Mouse (Mus musculus) heart, postnatal 4 days (tissue): Measurements from ENCODE around the gene Gm3045. TPM values are rescaled to one million over a fixed set of nuclear protein-coding genes. Genes with fewer than 3 reads are reported as not detected.

Source experiments
- DNase-seq: peaks from one replicate; pipeline ENCODE4 v3.0.0; 2021
- total RNA-seq, 2 experiments: library from RNA; stranded (reverse); gene quantifications; 2 replicates each; pipeline ENCODE4 v1.2.3; 2021

Gm3045 gene
- total RNA-seq, 2 experiments from 2014 or later: not detected

DNA sequence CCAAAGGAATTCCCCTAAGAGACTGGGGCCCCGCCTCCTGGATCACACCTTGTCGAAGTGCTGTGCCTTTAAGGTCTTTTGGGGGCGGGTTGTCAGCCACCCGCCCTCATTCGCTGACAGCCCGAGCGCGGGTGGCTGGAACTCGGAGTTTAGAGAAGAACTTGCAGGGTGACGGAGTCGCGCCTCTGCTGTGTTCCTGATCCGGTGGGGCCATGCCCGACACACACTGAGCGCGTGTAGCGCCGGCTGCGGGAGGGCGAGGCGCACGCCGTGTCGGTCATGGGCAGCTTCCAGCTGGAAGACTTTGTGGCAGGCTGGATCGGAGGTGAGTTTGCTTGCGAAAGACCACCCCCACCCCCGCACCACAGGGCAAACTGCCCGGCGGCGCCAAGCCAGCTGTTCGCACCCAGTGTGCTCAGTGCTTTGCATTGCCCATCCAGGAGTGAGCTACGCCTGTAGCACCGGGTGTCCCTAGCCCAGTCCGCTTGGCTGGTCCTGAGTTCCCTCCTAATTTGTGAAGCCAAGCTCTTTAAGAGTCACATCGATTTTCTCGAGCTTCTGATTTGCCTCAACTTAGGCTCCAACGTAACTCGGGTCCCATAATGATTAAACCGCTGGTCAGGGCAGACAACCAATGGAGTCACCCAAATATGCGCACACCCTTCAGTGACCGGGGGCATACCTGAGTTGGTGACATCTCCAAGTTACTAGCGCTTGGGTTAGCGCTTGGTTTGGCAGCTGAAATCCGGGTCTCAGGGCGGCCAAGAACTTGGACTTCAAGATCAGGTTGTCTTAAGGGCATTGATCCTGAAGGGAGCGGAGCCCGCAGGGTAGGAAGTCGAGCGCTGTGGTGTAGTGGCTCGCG is 12.0 kb downstream of the Gm3045 start, which contains the start of gene Slc25a48:
Gene Slc25a48, plus strand, starts transcription at position 145 of the 865 bp plus-strand sequence.
- DNase-seq: peak; percentile 27

DNA sequence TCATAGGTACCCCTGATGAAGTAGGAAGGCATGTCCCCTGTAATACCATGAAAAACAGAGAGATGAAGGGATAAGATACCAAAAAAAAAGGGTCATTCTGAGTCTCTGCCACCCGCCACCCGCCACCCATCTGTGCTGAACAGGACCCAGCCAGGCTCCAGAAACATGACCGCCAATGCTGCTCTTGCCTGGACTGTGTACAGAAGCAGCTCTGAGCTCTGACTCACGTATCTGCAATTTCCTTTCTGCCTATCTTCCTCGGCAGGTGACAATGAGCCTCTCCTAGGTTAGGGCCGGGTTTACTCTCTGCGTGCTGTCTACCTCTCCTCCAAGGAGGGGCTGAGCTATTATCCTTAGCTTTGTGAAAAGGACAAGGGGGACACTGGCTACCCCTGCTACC is 17.0 kb downstream of the Gm3045 start:
- no peak for DNase-seq

DNA sequence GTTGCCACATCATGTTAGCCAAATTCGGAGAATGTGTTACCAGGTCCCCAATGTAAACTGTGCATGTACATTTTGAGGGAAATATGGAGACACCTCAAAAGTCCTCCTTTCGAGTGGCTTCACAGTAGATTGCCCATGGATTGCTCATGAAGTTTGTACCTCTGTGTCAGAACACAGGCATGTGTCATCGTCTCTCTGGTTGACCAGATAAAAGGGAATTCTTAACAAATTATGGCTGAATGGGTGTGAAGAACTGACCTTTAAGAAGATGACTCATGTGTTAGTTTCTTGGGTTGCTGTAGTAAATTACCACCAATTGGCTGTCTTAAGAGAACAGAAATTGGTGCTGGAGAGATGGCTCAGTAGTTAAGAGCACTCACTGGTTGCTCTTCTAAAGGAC is 17.7 kb downstream of the Gm3045 start:
- no peak for DNase-seq

DNA sequence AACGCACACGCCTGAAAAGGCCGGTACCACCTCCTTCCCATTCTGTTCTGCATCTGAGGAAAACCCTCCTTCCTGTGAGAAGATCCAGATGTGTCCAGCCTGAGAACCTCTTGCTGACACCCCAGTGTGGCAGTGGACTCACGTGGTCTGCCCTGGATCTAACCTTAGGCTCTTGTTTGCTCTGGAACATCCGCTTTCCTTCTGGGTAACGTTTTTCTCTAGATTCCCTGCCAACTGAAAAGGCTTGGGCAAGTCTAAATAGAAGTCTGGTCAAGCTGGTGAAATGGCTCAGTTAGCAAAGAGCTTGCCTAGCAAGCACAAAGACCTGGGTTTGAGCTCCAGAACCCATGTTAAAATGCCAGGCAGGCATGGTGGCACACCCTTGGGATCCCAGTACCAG is 18.6 kb downstream of the Gm3045 start:
- DNase-seq: no peak

DNA sequence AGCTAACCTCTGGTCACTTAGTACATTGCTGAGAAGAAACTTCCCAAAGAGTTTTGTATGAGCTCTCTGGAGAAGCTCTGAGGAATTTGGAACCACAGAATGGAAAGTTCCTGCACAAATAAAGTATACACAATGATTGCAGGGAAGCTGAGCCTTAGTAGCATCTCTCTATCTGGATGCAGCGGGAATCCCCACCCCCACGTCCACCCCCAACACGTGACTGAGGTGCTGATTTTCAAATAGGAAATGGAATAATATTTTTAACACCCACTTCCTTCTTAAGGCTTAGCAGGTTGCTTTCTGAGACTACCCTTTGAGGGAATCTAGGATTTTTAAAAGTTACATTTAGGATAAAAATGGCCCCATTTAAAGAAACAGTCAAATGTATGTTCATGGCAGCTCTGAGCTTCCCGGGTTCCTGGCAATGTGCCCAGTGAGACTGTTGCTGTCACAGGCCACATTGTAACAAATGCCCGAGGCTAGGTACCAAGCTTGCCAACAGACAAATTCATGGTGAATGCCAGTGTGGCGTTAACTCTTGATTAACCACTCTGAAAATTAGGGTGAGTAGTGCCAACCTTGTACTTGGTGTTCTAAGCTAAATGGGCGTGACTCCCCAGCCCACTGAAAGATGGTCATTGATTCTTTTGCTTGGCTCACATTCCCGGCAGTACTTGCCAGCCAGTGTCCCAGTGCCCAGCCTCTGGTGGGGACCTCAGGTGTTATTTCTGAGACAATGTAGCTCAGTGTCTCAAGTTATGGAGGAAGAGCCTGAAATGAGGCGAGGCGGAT is 23.0 kb downstream of the Gm3045 start:
- DNase-seq: peak; percentile 23

DNA sequence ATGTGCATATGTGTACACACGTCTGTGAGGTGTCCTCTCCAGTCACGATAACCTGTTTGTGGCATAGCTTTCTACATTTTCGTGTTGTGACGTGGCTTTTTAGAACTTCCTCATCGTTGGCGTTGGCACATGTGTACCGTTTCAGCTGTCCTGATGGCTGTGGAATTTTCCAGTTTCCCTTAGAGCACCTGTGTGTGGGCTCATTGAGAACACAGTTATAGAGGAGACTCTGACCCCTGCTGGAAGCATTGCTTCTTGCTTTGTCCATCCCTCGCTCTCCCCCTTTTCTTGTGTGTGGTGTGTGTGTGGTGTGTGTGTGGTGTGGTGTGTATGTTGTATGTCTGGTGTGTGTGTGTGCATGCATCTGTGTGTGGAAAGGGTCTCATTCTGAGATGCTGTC is 23.6 kb downstream of the Gm3045 start:
- DNase-seq: no peak

DNA sequence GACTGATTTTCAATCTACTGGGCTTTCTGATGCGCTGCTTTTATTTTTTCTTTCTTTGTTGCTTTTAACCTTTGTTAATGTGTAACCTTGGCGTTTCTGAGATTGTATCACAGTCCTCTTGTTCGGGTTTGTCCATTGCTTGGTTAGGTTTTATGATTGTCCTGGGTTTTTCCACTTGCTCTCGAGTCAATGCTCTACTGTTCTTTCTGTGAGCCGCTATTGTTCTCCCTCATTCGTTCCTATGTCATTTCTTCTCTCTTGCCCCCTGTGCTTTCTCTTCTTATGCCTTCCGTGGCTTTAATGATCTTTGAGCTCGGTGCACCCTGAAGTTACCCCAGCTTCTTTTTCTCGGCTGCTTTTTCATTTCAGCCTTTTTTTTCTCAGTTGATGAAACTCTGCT is 31.6 kb downstream of the Gm3045 start:
- no peak for DNase-seq

DNA sequence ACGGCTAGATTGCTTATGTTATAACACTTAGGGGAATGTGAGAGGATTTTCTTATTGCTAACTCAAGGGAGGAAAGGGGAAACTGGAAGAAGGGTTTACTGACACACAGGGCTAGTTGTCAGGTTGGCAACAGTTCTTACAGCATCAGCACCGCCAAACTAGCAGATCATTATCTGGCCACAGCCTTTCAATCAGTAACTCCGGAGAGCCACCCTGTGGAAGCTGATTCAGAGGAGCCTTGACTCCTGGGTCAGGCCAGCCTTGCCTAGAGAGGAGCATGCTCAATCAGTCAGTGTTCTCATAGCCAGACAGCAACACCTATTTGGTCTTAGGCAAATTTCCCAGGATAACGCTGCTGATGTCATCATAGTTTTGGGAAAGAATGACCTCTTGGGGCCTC is 35.1 kb downstream of the Gm3045 start:
- no peak for DNase-seq

DNA sequence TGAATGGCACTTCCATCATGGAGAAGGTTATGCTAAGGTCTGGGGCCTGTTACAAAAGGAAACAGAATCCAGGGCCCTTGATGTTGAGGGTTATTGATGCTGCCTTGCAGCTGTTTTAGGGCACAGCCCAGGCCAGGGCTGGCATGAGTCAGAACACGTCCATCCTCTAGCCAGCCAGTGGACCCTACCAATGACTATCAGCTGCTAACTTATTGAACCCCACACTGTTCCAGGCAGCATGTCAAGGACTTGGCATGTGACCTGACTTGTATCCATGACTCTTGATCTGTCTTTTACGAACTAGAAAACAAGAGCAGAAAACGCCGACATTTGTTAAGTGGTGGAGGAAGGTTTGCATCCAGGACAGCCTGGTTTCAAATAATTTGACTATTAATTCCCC is 36.4 kb downstream of the Gm3045 start:
- DNase-seq: no peak

DNA sequence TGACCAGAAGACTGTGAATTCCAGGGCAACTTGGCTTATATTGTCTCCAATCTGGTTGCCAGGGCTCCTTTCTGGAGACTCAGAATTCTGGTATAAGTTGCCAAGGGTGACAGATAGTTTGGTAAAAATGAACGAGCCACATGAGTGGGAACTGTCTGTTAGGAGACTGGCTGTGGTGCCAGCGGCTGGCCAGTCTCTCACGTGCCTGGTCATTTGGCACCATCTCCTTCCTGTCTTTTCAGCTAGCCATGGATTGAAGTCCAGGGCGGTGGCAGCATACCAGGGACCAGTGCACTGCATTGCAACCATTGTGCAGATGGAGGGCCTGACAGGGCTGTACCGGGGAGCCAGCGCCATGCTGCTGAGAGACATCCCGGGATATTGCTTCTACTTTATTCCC is 36.9 kb downstream of the Gm3045 start:
- no peak for DNase-seq

DNA sequence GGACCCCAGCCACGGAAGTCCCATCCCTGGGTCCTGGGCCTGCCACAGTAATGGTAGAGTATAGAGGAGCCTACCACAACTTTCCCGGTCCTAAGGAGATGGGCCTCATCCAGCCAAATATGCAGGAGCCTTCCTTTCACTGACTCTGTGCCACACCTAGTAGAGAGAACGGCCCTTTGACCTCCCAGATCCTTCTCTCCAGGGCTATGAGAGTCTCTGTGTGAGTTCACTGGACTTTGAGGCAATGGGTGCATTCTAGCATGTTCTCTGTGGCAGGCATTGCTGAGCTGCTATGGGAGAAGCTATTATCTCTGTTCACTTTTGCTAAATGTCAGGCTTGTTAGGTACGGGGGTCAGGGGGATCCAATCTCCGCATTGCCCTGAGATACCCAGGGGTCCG is 37.4 kb downstream of the Gm3045 start:
- DNase-seq: no peak

DNA sequence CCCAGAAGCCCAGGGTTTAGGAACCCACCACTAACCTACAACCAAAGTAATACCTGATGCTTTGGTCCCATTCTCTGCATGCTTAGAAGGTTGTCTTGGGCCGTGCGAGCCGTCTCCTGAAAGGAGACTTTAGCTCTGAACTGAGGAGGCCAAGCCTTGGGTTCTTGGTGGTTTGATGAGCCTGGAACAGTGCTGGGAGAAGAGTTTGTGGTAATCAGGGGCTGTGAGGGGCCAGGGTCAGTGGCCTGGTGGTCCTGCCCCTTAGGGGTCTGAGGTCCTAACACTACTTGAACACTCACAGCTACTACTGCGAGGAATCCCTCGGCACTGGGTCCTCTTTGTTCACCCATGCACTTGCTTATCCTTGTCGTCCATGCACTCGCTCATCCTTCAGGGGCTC is 41.4 kb downstream of the Gm3045 start:
- DNase-seq: no peak

DNA sequence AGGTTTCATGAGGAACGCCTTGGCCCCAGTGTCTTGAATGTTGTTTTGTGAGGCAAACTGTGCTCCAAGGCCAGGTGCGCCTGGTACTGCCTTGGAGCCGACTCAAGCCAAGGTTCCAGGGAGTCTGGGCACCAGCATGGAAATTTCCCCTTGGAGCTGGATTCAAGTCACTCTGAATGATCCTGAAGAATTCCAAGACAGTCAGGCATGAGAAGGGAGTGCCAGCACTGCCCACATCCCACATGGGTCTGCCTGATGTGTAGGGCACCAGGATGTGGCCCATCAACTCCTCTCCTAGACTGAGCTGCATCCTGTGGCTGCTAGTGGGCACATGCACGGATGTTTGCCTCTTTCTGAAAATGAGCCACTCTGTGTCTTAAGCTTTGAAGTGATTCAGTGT is 42.1 kb downstream of the Gm3045 start:
- DNase-seq: no peak

DNA sequence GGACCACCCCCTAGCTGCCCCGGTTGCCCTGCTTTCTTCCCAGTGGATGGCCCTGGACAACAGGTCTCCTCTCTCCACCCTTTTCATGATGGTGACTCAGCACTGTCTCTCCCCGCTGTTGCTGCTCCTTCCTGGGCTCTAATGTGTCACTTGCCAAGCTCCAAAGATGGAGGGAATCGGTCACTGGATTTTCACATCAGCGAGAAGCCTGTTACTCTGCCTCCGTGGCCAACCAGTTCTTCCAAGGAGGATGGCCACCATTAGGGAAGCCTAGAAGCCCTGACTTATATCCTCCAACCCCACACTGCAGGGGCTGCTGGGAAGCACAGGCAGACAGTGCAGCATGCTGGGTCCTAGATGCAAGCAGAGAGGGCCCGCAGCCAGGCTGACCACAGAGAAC is 44.8 kb downstream of the Gm3045 start:
- no peak for DNase-seq

DNA sequence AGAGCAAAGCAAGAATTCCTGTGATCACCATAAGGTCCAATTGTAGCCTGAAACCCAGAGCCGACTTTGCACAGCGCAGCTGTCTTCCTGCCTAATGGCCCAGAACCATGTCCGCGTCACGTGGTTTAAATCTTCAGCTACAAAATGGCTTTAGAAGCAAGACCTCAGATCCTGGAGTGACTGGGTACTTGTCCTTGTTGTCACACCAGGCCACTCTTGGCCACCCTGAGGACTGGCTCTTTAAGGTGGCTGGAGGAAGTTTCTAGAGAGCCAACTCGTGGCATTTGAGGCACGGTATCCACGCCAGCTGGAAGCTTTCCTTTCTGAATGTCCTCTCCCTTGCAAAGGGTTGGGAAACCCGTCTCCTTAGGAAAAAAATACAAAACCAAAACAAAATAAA is 45.6 kb downstream of the Gm3045 start:
- DNase-seq: no peak

DNA sequence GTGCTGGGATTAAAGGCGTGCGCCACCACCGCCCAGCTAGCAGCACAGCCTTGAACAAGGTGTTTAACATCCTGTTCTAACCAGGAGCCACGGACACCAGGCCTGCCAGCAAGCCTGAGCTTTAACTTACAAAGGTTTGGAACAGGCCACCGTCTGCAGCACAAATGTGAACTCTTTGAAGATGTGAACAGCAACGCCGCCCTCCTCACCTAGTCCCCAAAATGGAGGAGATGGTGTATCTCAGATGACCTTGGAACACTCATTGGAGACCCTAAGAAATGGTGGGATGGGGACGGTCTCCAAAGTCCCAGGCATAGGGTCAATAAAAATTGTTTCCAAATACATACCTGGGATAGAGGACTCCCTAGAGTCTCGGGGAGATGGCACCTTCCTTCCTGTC is 46.3 kb downstream of the Gm3045 start:
- DNase-seq: no peak

DNA sequence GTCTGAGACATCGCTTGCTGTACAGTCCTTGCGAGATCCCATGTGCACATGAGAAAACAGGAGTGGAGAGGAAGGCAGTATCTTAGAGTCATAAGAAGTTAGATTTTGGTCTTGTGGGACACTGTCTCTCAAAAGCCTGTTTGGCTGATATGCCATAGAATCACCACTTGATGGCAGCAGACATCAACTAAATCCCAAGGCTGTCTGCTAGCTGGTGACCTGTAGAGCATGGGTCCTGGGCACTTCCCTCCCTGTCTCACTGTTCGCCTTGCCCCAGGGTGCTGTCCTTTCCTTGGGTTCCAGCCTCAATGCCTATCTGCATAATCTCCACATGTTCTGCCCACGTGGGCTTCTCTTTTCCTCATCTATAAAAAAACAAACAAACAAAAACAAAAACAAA is 49.0 kb downstream of the Gm3045 start:
- peak; percentile 59 for DNase-seq

DNA sequence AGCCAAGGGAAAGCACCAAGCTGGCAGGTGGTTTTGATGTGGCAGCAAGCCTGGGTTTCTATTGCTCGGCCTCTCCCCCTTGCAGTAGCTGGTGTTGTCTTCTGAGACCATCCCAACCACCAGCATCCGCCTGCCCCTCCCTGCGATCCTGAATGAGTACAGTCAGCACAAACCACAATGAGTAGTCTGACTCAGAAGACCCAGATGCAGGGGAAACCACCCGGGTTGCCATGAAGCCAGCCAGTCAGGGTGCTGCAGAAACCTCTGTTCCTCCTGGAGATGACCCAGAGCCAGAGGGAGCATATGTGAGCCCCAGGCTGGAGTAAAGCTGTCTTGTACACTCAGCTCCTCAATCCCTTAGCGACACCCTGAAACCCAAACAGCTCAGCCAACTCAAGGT is 50.4 kb downstream of the Gm3045 start:
- no peak for DNase-seq

DNA sequence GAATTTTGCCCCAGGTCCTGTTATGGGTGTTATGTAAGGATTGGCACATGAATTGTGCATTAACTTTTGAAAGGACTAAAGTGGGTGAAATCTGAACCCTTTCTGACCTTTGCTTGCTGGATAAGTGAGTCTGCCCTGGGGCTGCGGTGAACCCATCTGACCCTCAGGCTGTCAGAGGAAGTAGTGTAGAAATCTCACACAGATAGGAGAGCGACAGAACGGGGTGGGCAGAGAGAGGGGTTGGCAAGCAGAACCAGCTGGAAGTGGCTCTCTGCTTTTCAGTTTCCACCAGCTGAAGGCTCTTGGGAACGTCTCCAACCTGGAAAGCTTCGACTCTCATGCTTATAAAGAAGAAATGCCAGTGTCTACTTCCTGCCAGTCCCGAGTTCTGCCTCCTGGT is 50.9 kb downstream of the Gm3045 start:
- no peak for DNase-seq

DNA sequence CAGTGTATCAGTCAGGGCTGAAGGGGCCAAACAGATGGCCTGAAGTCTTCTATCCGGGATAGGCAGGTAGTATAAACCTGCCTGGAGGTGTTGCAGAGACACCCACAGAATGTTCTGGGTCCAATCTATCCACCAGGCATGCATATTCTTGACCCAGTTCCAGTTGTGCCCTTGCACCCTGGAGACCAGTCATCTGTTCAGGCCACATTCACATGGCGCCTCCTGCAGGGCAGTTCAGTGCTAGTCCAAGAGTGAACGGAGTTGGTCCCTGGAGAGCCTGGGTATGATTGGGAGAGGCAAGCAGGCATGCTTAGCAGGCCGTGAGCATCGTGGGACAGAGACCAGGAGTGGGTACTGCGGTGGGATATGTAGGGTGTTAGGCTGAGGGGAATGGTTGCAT is 51.6 kb downstream of the Gm3045 start:
- no peak for DNase-seq

DNA sequence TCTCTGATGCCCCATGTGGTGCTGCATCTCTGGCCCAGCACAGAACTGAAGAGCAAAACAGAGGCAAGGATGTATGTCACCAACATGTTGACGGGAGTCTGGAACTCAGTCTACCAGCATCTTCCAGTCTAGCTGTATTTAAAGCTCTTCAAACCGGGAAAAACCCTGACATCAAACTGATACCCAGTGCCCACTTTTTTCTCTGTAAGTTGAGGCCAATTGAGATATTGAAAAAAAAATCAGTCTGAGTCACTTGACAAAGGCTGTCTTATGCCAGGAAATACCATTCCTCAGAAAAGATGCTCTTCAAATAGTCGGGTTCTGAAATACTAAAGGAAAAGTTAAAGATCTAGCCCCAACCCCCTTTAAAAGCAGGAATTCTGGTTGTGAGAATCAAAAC is 55.8 kb downstream of the Gm3045 start, which contains the start of gene Il9:
Gene Il9, minus strand, starts transcription at position 101 of the 400 bp plus-strand sequence.
- no peak for DNase-seq
